Mouse (Mus musculus) hindbrain, embryonic 14.5 days (tissue): ENCODE measurements around the gene Iqch. TPM values are rescaled to one million over a fixed set of nuclear protein-coding genes. Genes with fewer than 3 reads are reported as not detected.

Experiments
- ATAC-seq: fragments of 200-750 bp; cut with Nextera tagmentation; 2 replicates; pipeline ENCODE4 v1.8.0; 2017; ENCODE audit warnings: moderate number of reproducible peaks, mild to moderate bottlenecking, moderate TSS enrichment, moderate library complexity; ENCODE audit not compliant: low FRiP score
- DNase-seq: peaks from one replicate; pipeline ENCODE4 v3.0.0-alpha.2; 2015; ENCODE audit warnings: low spot score
- H3K27ac ChIP-seq: fragments of 300-500 bp; sonication (generic); 2 replicates; pipeline ENCODE4 v1.5.1; 2014; ENCODE audit warnings: mild to moderate bottlenecking, moderate library complexity
- H3K27me3 ChIP-seq: fragments of 300-500 bp; sonication (generic); 2 replicates; pipeline ENCODE4 v1.6.1; 2014; ENCODE audit warnings: mild to moderate bottlenecking, low read length, mixed read lengths; ENCODE audit not compliant: control insufficient read depth, insufficient read depth
- H3K36me3 ChIP-seq: fragments of 300-500 bp; sonication (generic); replicated peaks from 2 replicates; pipeline ENCODE4 v1.6.1; 2014; ENCODE audit not compliant: control insufficient read depth, insufficient read depth
- H3K4me1 ChIP-seq: fragments of 300-500 bp; sonication (generic); replicated peaks from 2 replicates; pipeline ENCODE4 v1.6.1; 2014; ENCODE audit warnings: antibody characterized with exemption, low read length, mixed read lengths; ENCODE audit not compliant: control insufficient read depth, insufficient read depth
- H3K4me2 ChIP-seq: fragments of 300-500 bp; sonication (generic); replicated peaks from 2 replicates; pipeline ENCODE4 v1.6.1; 2014; ENCODE audit warnings: mild to moderate bottlenecking, moderate library complexity
- H3K4me3 ChIP-seq: fragments of 300-500 bp; sonication (generic); replicated peaks from 2 replicates; pipeline ENCODE4 v1.5.1; 2014; ENCODE audit warnings: mild to moderate bottlenecking, low read length
- H3K9ac ChIP-seq: fragments of 300-500 bp; sonication (generic); 2 replicates; pipeline ENCODE4 v1.6.1; 2014
- H3K9me3 ChIP-seq: fragments of 300-500 bp; sonication (generic); 2 replicates; pipeline ENCODE4 v1.6.1; 2016; ENCODE audit warnings: low read length; ENCODE audit not compliant: control insufficient read depth
- WGBS: fragments of 180-500 bp; shearing (Covaris S2); extraction: QIAGEN DNeasy Blood & Tissue Kit; methylation state at CpG from one replicate; pipeline ENCODE4 v1.1.7; 2014; 5-methylcytosine and 5-hydroxymethylcytosine counted together
- polyA plus RNA-seq: library from polyadenylated mRNA; unstranded; fragments of >200 nt; fragmentation: Nextera tagmentation; extraction: Ambion mirVana; gene quantifications from 2 replicates; pipeline ENCODE4 v1.2.1, GENCODE M21; 2014

The Iqch gene
- polyA plus RNA-seq, 1 experiment from 2014 or later, result 0.37 TPM

DNA sequence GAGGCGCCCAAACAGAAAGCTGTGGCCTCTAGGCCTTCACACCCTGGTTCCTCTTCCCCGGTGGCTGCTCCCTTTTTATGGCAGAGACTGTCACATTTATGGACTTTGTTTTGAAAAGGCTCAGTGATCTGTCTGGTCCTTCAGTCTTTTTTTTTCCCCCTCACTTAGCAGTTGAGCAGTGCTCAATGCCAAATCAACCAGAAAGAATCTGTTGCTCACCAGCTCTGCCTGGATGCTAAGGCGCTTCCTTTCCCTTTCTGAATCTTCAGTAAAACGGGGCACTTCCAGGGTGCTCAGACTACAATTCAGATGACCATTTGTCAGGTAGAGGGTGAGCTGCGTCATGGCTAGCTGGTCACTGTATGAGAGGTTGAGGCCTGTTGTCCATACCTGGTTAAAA is 148.0 kb downstream of the Iqch start:
- H3K4me3 ChIP-seq, result no peak overlapping the region
- H3K4me2 ChIP-seq, result no peak overlapping the region
- DNase-seq (no peak), ATAC-seq (no peak)
- no peaks in the 10 kb centered on the region for H3K9me3 ChIP-seq
- H3K27ac ChIP-seq, result no peak overlapping the region
- H3K9ac ChIP-seq, result no peak overlapping the region
- no peaks in the 10 kb centered on the region for H3K36me3 ChIP-seq
- peaks cover 10% of the 10 kb centered on the region; the same call in 1 of the 2 replicates for H3K4me1 ChIP-seq
- 81% methylated on average over 5 of the region's 5 CpGs for WGBS
- H3K27me3 ChIP-seq, result no peaks in the 10 kb centered on the region

DNA sequence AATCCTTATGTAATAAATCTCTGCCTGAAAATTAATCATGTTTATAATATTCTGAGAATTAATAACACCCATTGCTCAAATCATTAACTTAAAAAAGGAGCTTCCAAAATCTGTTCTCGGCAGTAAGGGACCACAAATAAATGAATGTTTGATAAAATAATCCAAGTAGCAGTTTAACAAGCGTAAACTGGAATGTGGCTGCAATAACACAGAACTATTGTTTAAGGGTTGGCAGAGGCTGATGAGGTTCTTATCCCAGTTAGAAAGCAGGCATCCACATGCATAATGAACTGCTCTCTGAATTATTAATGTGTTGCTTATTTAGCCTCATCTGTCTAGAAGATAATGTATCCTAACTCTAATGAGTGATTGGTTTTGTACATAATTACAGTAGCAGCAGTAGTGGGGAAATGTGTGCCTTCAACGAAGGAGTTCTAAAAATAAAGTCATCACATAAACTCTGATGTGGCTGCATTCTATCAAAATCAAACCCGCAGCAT is 151.7 kb downstream of the Iqch start:
- Histone ChIP-seq H3K27ac (no peak overlapping the region), H3K4me1 (peaks cover 10% of the 10 kb centered on the region; the same call in 1 of the 2 replicates)

DNA sequence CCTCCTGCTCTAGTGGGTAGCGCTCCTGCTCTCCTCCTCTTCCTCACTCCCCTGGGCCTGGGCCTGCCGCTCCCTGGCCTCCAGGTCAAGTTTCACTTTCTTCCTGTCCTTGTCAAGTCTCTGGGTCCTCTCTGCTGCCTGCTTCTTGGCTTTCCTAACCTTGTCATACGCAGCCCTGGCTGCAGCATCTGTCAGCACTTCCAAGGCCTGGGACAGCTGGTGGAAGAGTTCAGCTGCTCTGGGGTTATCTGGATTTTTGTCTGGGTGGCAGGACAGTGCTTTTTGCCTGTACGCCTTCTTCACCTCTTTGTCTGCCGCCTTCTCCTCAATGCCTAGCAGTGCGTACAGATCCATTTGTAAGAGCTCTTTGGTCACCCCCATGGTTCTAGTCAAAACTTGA is 158.6 kb downstream of the Iqch start:
- no peak overlapping the region for H3K4me3 ChIP-seq
- H3K27ac ChIP-seq, result no peak overlapping the region
- H3K27me3 ChIP-seq, result no peaks in the 10 kb centered on the region
- H3K4me2 ChIP-seq, result no peak overlapping the region
- H3K4me1 ChIP-seq, result no peaks in the 10 kb centered on the region
- H3K9me3 ChIP-seq, result no peaks in the 10 kb centered on the region
- ATAC-seq, result no peak
- H3K9ac ChIP-seq, result no peak overlapping the region
- DNase-seq, result no peak
- 86% methylated on average over 6 of the region's 6 CpGs for WGBS
- H3K36me3 ChIP-seq, result no peaks in the 10 kb centered on the region

More for the DNA sequence above, 151.7 kb downstream of the Iqch start:
- H3K4me3 ChIP-seq, result no peak overlapping the region
- ATAC-seq, result no peak
- no peaks in the 10 kb centered on the region for H3K9me3 ChIP-seq
- DNase-seq, result peak; percentile 43
- 36% methylated on average over 4 of the region's 4 CpGs for WGBS
- no peak overlapping the region for H3K9ac ChIP-seq
- no peaks in the 10 kb centered on the region for H3K36me3 ChIP-seq
- H3K4me2 ChIP-seq, result no peak overlapping the region
- no peaks in the 10 kb centered on the region for H3K27me3 ChIP-seq

DNA sequence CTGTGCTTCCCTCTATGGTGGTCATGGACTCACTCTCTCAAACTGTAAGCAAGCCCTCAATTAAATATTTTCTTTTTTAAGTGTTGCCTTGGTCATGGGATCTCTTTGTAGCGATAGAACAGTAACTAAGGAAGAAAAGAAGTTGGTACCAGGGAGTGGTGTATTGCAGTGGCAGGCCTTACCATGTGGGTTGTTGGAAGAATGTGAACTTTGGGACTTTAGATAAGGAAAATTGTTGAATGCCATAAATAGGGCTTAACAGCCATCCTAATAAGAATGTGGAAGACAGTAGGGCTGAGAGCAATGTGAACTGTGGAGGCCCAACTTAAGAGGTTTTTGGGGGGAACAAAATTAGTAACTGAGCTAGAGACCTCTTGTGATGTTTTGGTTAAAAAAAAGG is 171.6 kb downstream of the Iqch start:
- H3K27ac ChIP-seq, result no peak overlapping the region
- H3K4me2 ChIP-seq, result no peak overlapping the region
- H3K4me1 ChIP-seq, result no peaks in the 10 kb centered on the region
- H3K4me3 ChIP-seq, result no peak overlapping the region
- H3K36me3 ChIP-seq, result no peaks in the 10 kb centered on the region
- no peak overlapping the region for H3K9ac ChIP-seq
- no peaks in the 10 kb centered on the region for H3K9me3 ChIP-seq
- DNase-seq (no peak), ATAC-seq (no peak)
- H3K27me3 ChIP-seq, result no peaks in the 10 kb centered on the region
- WGBS, result 89% methylated on average over 1 of the region's 1 CpGs

DNA sequence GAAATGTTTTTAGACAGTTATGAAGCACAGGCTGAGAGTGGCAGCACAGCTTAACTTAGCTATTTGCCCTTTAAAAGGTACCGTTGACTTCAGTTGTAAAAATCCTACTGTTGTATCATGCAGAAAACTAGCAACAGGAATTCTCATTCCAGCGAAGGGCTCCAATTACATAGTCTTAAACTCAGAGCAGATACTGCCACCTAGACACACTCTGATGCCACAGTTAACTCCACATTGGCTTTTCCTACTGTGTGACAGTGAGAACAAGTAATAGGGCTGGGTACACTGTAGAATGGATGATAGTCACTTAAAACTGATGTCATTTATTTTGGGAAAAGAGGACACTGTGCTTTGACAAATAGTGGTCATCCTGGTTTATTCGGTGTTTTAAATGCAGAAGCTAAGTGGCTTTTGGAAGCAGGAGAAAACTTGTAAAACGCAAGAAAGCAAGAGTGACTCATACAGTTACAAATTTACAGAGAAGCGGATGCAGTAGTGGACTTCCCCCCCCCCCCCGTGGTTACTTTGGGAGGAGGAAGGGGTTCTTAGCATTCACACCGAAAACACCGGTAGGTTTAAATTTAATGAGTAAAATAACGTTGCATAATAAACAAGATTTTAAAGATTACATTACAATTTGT is 181.1 kb downstream of the Iqch start:
- Histone ChIP-seq H3K9me3 (no peaks in the 10 kb centered on the region), H3K9ac (no peak overlapping the region), H3K4me1 (no peaks in the 10 kb centered on the region), H3K27me3 (no peaks in the 10 kb centered on the region), H3K36me3 (no peaks in the 10 kb centered on the region), H3K27ac (no peak overlapping the region), H3K4me2 (no peak overlapping the region), H3K4me3 (no peak overlapping the region)
- peak; percentile 47 for DNase-seq
- no peak for ATAC-seq
- 73% methylated on average over 9 of the region's 9 CpGs for WGBS

DNA sequence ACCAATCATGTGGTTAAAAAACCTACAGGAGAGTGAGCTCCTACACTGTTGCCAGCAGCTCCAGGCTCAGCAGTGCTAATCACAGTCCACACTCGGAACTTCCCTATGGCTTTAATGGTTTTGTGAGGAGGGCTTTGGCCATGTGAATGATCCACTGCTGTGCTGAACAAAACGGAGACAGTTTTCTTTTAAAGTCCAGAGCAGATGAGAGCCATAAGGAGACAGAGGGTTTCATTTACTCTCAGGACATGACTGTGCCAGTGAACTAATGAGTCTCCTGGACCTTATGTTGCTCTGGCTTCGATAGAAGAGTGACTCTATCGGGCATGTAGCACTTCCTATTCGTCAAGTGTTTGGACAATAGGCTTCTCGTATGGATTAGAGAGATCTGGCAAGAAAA is 181.9 kb downstream of the Iqch start:
- DNase-seq (no peak), ATAC-seq (no peak)
- Histone ChIP-seq H3K4me3 (no peak overlapping the region), H3K27me3 (no peaks in the 10 kb centered on the region), H3K9me3 (no peaks in the 10 kb centered on the region), H3K36me3 (no peaks in the 10 kb centered on the region), H3K9ac (no peak overlapping the region), H3K4me1 (no peaks in the 10 kb centered on the region), H3K27ac (no peak overlapping the region), H3K4me2 (no peak overlapping the region)
- 7% methylated on average over 6 of the region's 6 CpGs for WGBS

DNA sequence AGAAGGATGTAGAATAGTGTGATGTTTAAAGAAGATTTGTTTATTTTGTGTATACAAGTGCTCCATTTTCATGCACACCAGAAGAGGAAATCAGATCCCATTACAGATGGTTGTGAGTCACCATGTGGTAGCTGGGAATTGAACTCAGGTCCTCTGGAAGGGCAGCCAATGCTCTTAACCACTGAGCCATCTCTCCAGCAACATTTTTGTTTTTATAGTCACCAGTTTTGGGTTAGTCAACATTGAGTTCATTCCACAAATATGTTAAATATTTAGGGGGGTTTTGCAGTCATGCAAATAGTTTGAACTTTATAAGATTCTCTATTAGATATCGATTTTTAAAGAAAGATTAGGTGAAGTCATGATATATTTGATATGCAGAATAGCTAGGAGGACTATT is 202.1 kb downstream of the Iqch start:
- H3K9me3 ChIP-seq, result no peaks in the 10 kb centered on the region
- no peaks in the 10 kb centered on the region for H3K27me3 ChIP-seq
- H3K9ac ChIP-seq, result no peak overlapping the region
- no peak overlapping the region for H3K4me2 ChIP-seq
- H3K4me1 ChIP-seq, result peaks cover 5% of the 10 kb centered on the region
- no peak overlapping the region for H3K4me3 ChIP-seq
- 86% methylated on average over 1 of the region's 1 CpGs for WGBS
- H3K36me3 ChIP-seq, result no peaks in the 10 kb centered on the region
- DNase-seq, result no peak
- H3K27ac ChIP-seq, result no peak overlapping the region
- no peak for ATAC-seq

DNA sequence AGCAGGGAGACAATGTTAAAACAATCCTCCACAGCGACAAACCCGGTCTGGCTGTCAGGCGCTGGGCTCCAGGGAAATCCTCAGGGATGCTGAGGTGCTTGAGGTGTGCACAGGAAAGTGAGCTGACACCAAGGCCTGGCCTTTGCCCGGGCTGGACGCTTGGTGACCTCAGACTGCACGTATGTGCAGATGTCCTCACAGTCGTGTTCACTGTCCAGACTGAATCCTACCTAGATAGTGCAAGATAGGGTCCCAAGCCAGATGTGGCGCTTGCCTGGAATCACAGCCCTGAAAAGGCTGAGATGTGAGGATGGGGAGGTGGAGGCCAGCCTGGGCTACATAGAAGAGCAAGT is 202.9 kb downstream of the Iqch start:
- WGBS, result 6% methylated on average over 8 of the region's 8 CpGs
- H3K9me3 ChIP-seq, result no peaks in the 10 kb centered on the region
- H3K36me3 ChIP-seq, result no peaks in the 10 kb centered on the region
- H3K4me3 ChIP-seq, result peak overlapping the region; percentile 97
- no peak for DNase-seq
- H3K4me1 ChIP-seq, result peaks cover 5% of the 10 kb centered on the region
- peak overlapping the region; percentile 92 for H3K4me2 ChIP-seq
- peak overlapping the region; percentile 86 for H3K27ac ChIP-seq
- ATAC-seq, result peak; percentile 48; the same call in 1 of the 2 replicates
- peak overlapping the region; percentile 81 for H3K9ac ChIP-seq
- H3K27me3 ChIP-seq, result no peaks in the 10 kb centered on the region

DNA sequence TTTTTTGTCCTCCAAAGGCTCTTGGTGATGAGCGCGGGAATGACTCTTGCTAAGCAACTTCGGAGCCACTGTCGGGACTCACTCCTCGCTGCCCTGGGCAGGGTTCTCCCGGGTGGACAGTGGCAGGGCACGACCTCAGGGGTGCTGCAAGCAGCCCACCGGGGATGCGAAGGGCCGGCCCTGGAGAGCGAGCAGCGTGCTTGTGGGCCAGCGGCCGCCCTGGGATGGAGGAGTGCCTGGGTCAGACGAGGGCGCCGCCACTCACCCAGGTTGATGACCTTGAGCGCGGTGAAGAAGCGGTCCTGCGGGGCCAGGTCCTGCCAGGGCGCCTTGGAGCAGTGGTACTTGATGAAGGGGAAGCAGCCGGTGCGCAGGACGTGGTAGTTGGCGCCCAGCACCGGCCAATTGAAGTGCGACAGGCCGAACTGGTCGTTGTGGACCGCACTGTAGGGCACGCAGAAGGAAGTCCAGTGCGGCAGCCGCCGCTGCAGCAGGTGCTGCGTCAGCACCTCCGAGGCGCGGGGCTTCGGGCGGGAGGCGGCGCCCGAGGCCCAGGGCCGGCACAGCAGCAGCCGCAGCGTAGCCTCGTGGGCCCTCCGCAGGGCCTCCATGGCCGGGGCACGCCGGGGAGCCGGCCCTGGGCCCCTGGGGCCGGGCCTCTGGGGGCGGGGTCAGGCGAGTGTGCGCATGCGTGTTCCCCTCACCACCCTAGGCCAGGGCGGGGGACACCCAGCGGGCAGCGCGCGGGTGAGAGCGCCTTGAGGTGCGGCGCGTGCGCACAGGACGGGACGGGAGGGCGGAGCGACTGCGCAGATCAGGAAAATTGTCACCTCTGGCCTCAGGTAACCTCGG is 203.5 kb downstream of the Iqch start, which contains the start of gene 2300009A05Rik:
TSS of gene 2300009A05Rik (minus strand) at position 636 of the 852 bp plus-strand sequence.
- Histone ChIP-seq H3K4me1 (peaks cover 5% of the 10 kb centered on the region), H3K36me3 (no peaks in the 10 kb centered on the region), H3K4me2 (peak within 1 kb of the TSS; percentile 92), H3K4me3 (peak within 1 kb of the TSS; percentile 97), H3K9ac (peak within 1 kb of the TSS; percentile 81), H3K27me3 (no peaks in the 10 kb centered on the region), H3K9me3 (no peaks in the 10 kb centered on the region), H3K27ac (peak within 1 kb of the TSS; percentile 86)
- under 1% methylated on average over 70 of the region's 74 CpGs for WGBS
- peak; percentile 94 for ATAC-seq
- DNase-seq, result peak; percentile 84
